Mouse (Mus musculus) G1E (cell line): Measurements from ENCODE around the gene Mmel1.

Experiments
- CTCF ChIP-seq: IDR thresholded peaks from 2 replicates; pipeline ENCODE4 v1.5.1; 2012; ENCODE audit warnings: low read depth, low read length, inconsistent platforms, mixed read lengths
- GATA1 ChIP-seq: IDR thresholded peaks from 2 replicates; pipeline ENCODE4 v1.6.1; 2012; ENCODE audit warnings: borderline replicate concordance, low read length, inconsistent platforms, mixed read lengths
- POLR2AphosphoS5 ChIP-seq: IDR thresholded peaks from 2 replicates; pipeline ENCODE4 v1.6.1; 2012; ENCODE audit warnings: low read depth, low read length, inconsistent platforms; ENCODE audit not compliant: insufficient replicate concordance

GRCm38 (mm10) chr4:154826224-154826623 lies 43.2 kb upstream of the Mmel1 start:
- TF ChIP-seq CTCF (no peak), POLR2AphosphoS5 (no peak), GATA1 (no peak)
